Mouse (Mus musculus) cerebellum, adult 2 months (tissue): Measurements from ENCODE around the gene Zfp316. TPM values are rescaled to one million over a fixed set of nuclear protein-coding genes. Genes with fewer than 3 reads are reported as not detected.

ENCODE experiments used
- DNase-seq, 2 experiments: peaks; one replicate each; pipeline ENCODE4 v3.0.0; 2021
- H3K27ac ChIP-seq: fragments of 200-500 bp; 2 replicates; pipeline ENCODE4 v1.5.1; 2012; ENCODE audit warnings: low read length, control low read depth, inconsistent platforms; ENCODE audit not compliant: insufficient read depth
- H3K27me3 ChIP-seq: fragments of 200-500 bp; 2 replicates; pipeline ENCODE4 v1.6.1; 2012; ENCODE audit warnings: inconsistent platforms, mild to moderate bottlenecking, low read length, moderate library complexity; ENCODE audit not compliant: control insufficient read depth, insufficient read depth
- H3K4me1 ChIP-seq: fragments of 200-500 bp; 2 replicates; pipeline ENCODE4 v1.6.1; 2011; ENCODE audit warnings: low read length; ENCODE audit not compliant: control insufficient read depth, insufficient read depth
- H3K4me3 ChIP-seq: fragments of 200-500 bp; replicated peaks from 2 replicates; pipeline ENCODE3; 2011; ENCODE audit warnings: mild to moderate bottlenecking, low read depth, low read length, control low read depth; ENCODE audit not compliant: insufficient read depth
- CTCF ChIP-seq: fragments of 200-500 bp; IDR thresholded peaks from 2 replicates; pipeline ENCODE4 v1.5.1; 2011; ENCODE audit warnings: low read depth, mild to moderate bottlenecking, control low read depth, low read length, moderate library complexity, borderline replicate concordance; ENCODE audit not compliant: insufficient read depth
- POLR2A ChIP-seq: fragments of 200-500 bp; IDR thresholded peaks from 2 replicates; pipeline ENCODE4 v1.6.1; 2011; ENCODE audit warnings: low read length, control low read depth, borderline replicate concordance; ENCODE audit not compliant: insufficient read depth
- WGBS: fragments of 180-500 bp; shearing (Covaris S2); methylation state at CpG from one replicate; pipeline ENCODE4 v1.1.7; 2018; 5-methylcytosine and 5-hydroxymethylcytosine counted together
- polyA plus RNA-seq: library from polyadenylated mRNA; depleted of rRNA; stranded (reverse); fragments of >200 nt; gene quantifications from 2 replicates; pipeline ENCODE4 v1.2.3, GENCODE M21; 2012; rRNA removed

The Zfp316 gene
- polyA plus RNA-seq, 1 experiment = 14.1 TPM

DNA sequence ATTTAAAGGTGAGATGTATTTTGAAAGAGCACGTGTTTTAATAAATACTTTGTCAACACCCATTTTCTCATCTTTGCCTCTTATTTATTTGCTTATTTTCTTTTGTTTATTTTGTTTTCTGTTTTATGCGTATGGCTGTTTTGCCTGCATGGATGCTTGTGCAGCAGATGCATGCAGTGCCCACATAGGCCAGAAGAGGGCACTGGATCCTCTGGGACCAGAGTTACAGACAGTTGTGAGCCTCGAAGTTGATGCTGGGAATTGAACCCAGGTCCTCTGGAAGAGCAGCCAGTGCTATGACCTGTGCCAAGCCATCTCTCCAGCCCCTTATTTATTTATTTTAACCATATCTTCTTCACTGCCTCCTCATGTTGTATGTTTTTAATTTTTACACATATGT, 64.8 kb downstream of the Zfp316 start:
- WGBS = 78% methylated on average over 3 of the region's 3 CpGs
- DNase-seq = no peak
- TF ChIP-seq CTCF (no peak), POLR2A (no peak)
- no peak overlapping the region for H3K27ac ChIP-seq
- no peak overlapping the region for H3K4me3 ChIP-seq
- H3K27me3 ChIP-seq = no peaks in the 10 kb centered on the region
- H3K4me1 ChIP-seq = no peaks in the 10 kb centered on the region

Other genes with a start within 250 kb of the Zfp316 start
- gene Rnf216, start 157.0 kb downstream of the Zfp316 start, polyA plus RNA-seq = 33.8 and 35.6 TPM in 2 replicates
- gene Olfr718-ps1, start 122.4 kb downstream of the Zfp316 start, polyA plus RNA-seq = not detected in 2 replicates
- gene Rbak, start 89.2 kb downstream of the Zfp316 start, polyA plus RNA-seq = 13.3 and 13.8 TPM in 2 replicates
- gene Spdye4b, start 89.0 kb downstream of the Zfp316 start, polyA plus RNA-seq = not detected in 2 replicates
- gene Spdye4a, start 43.1 kb downstream of the Zfp316 start, polyA plus RNA-seq = not detected in 2 replicates
- gene Zfp12, start 34.9 kb downstream of the Zfp316 start, polyA plus RNA-seq = 27.0 and 28.5 TPM in 2 replicates
- 2.0 TPM in 2 replicates for gene Zfp853, start 23.6 kb upstream of the Zfp316 start, polyA plus RNA-seq
- gene E130309D02Rik, start 45.3 kb upstream of the Zfp316 start, polyA plus RNA-seq = 17.0 and 17.8 TPM in 2 replicates
- 68.3 and 69.7 TPM in 2 replicates for gene Zdhhc4, start 59.2 kb upstream of the Zfp316 start, polyA plus RNA-seq
- gene Grid2ip, start 87.3 kb upstream of the Zfp316 start, polyA plus RNA-seq = 38.5 and 52.1 TPM in 2 replicates
- 32.1 and 32.6 TPM in 2 replicates for gene Kdelr2, start 133.8 kb upstream of the Zfp316 start, polyA plus RNA-seq
- gene Daglb, start 194.6 kb upstream of the Zfp316 start, polyA plus RNA-seq = 27.8 and 30.4 TPM in 2 replicates